Comparison of ENCODE assay signal across 9 mouse cellular contexts in genomic region chr5:137114891-137115561, GRCm38 (mm10). TPM values are rescaled to one million over a fixed set of nuclear protein-coding genes. Genes with fewer than 3 reads are reported as not detected.
DNase-seq lines count a peak whose midpoint lies in the region; ATAC-seq and TF ChIP-seq lines count a peak whose summit lies in the region.
"Had no signal": no experiment of that assay in that cellular context is flagged by ENCODE, and none has a peak within 500 bp of the region (broad histone marks: within the 10 kb centered on the region; RNA-seq: fewer than 3 reads in every experiment).

No protein-coding gene starts in this region.

- H3K79me2 ChIP-seq in liver, adult 2 months (ENCODE audit: control insufficient read depth, insufficient read depth, low read length), result no peaks in the 10 kb centered on the region

- H3K27ac ChIP-seq in liver, adult 2 months (replicated peaks; ENCODE audit: insufficient read depth, low read depth, low read length), result peak overlapping the region; percentile 87
- H3K27ac ChIP-seq in embryonic facial prominence, embryonic 12.5 days, result no peak overlapping the region
- H3K27ac ChIP-seq in neural tube, embryonic 12.5 days, result no peak overlapping the region

- no peak for ATAC-seq in embryonic facial prominence, embryonic 12.5 days (ENCODE audit: insufficient number of reproducible peaks, insufficient read depth, low FRiP score, low TSS enrichment)
- no peak for ATAC-seq in neural tube, embryonic 12.5 days (ENCODE audit: low FRiP score, low read depth)
- no peak for ATAC-seq in granulocyte monocyte progenitor cell, adult 5-6 weeks (replicated peaks; ENCODE audit: poor library complexity, severe bottlenecking)

- no peak for TF ChIP-seq CTCF in liver, adult 2 months (IDR thresholded peaks at IDR 0.05; ENCODE audit: low read depth, low read length)

- peak overlapping the region; percentile 63 for H3K4me2 ChIP-seq in embryonic facial prominence, embryonic 12.5 days (replicated peaks)
- peak overlapping the region; percentile 68 for H3K4me2 ChIP-seq in neural tube, embryonic 12.5 days (replicated peaks)

- H3K4me3 ChIP-seq in liver, adult 2 months (ENCODE audit: insufficient read depth, low read depth, low read length), result peak overlapping the region; percentile 5
- H3K4me3 ChIP-seq in embryonic facial prominence, embryonic 12.5 days, result peak overlapping the region; percentile 54
- peak overlapping the region; percentile 52; the same call in 1 of the 2 replicates for H3K4me3 ChIP-seq in neural tube, embryonic 12.5 days

- H3K36me3 ChIP-seq in liver, adult 2 months (ENCODE audit: control insufficient read depth, insufficient read depth, low read length), result peaks cover 2% of the 10 kb centered on the region; the same call in 1 of the 2 replicates
- peaks cover 23% of the 10 kb centered on the region for H3K36me3 ChIP-seq in embryonic facial prominence, embryonic 12.5 days
- H3K36me3 ChIP-seq in neural tube, embryonic 12.5 days, result peaks cover 19% of the 10 kb centered on the region

- no peaks in the 10 kb centered on the region for H3K27me3 ChIP-seq in liver, adult 2 months (ENCODE audit: control insufficient read depth, insufficient read depth, low read length)
- H3K27me3 ChIP-seq in embryonic facial prominence, embryonic 12.5 days, result no peaks in the 10 kb centered on the region
- no peaks in the 10 kb centered on the region for H3K27me3 ChIP-seq in neural tube, embryonic 12.5 days (replicated peaks)

- no peaks in the 10 kb centered on the region for H3K9me3 ChIP-seq in embryonic facial prominence, embryonic 12.5 days
- H3K9me3 ChIP-seq in neural tube, embryonic 12.5 days, result no peaks in the 10 kb centered on the region

- no peak for DNase-seq in liver, adult 2 months (ENCODE audit: extremely low read depth, low read depth, low spot score)
- DNase-seq in liver, result no peak
- peak; percentile 55 for DNase-seq in induced T-regulatory cell, adult 2 months (ENCODE audit: low read depth)
- DNase-seq in adrenal gland, adult 18-20 months (ENCODE audit: low spot score in 2 of 2), result no peak
- no peak for DNase-seq in frontal cortex, postnatal 14 days (ENCODE audit: low spot score in 2 of 2)
- DNase-seq: kidney, adult 18-20 months had no signal

- 48% methylated on average over 9 of the region's 9 CpGs for WGBS in liver, adult 2 months
- 73% methylated on average over 9 of the region's 9 CpGs for WGBS in embryonic facial prominence, embryonic 12.5 days
- 89% methylated on average over 9 of the region's 9 CpGs for WGBS in neural tube, embryonic 12.5 days

- peak overlapping the region; percentile 84 for H3K9ac ChIP-seq in liver, adult 2 months (ENCODE audit: low read depth, low read length)
- H3K9ac ChIP-seq in embryonic facial prominence, embryonic 12.5 days, result no peak overlapping the region
- no peak overlapping the region for H3K9ac ChIP-seq in neural tube, embryonic 12.5 days

- no peak for TF ChIP-seq POLR2A in liver, adult 2 months (IDR thresholded peaks at IDR 0.05; ENCODE audit: extremely low read depth, insufficient read depth, low read length)

- peaks cover 7% of the 10 kb centered on the region; the same call in 1 of the 2 replicates for H3K4me1 ChIP-seq in liver, adult 2 months (ENCODE audit: control insufficient read depth, insufficient read depth, low read length)
- peaks cover 15% of the 10 kb centered on the region for H3K4me1 ChIP-seq in embryonic facial prominence, embryonic 12.5 days
- H3K4me1 ChIP-seq in neural tube, embryonic 12.5 days, result peaks cover 10% of the 10 kb centered on the region

RNA-seq across cellular contexts. Expression of gene Trim56, which starts 1.0 kb away (rescaled TPM):
- 9.3 and 11.2 TPM in 2 replicates for total RNA-seq in liver, adult 2 months (2014; rRNA removed)
- 4.3 and 5.7 TPM in 2 replicates for polyA plus RNA-seq in liver, adult 2 months (2012; rRNA removed)
- 6.6 and 6.8 TPM in 2 replicates for polyA plus RNA-seq in embryonic facial prominence, embryonic 12.5 days (2016; fragmentation: Nextera tagmentation; extraction: Ambion mirVana)
- polyA plus RNA-seq in neural tube, embryonic 12.5 days (2016; fragmentation: Nextera tagmentation; extraction: Ambion mirVana), result 4.3 and 5.3 TPM in 2 replicates
- 10 to 100 TPM; 39.1 to 42.2 TPM for total RNA-seq in adrenal gland, adult 18-20 months (2021)
- 24.2 and 28.4 TPM in 2 replicates for total RNA-seq in granulocyte monocyte progenitor cell, adult 5-6 weeks (2014; fragmentation: Nextera tagmentation)
- 26.0 and 26.9 TPM in 2 replicates for total RNA-seq in granulocyte monocyte progenitor cell, adult 5-6 weeks (2017)

RNA-seq across cellular contexts. Expression of gene Muc3, which starts 34.1 kb away (rescaled TPM):
- total RNA-seq in liver, adult 2 months (2014; rRNA removed), result 0.28 TPM in 1 of 2 replicates, not detected in the other
- 0.19 and 0.37 TPM in 2 replicates for polyA plus RNA-seq in liver, adult 2 months (2012; rRNA removed)
- not detected in 2 replicates for polyA plus RNA-seq in embryonic facial prominence, embryonic 12.5 days (2016; fragmentation: Nextera tagmentation; extraction: Ambion mirVana)
- not detected in 2 replicates for polyA plus RNA-seq in neural tube, embryonic 12.5 days (2016; fragmentation: Nextera tagmentation; extraction: Ambion mirVana)
- not detected for total RNA-seq in adrenal gland, adult 18-20 months (2021)
- total RNA-seq in granulocyte monocyte progenitor cell, adult 5-6 weeks (2014; fragmentation: Nextera tagmentation), result not detected in 2 replicates
- not detected in 2 replicates for total RNA-seq in granulocyte monocyte progenitor cell, adult 5-6 weeks (2017)

RNA-seq across cellular contexts. Expression of gene Serpine1, which starts 43.0 kb away (rescaled TPM):
- total RNA-seq in liver, adult 2 months (2014; rRNA removed), result 0.83 and 1.9 TPM in 2 replicates
- polyA plus RNA-seq in liver, adult 2 months (2012; rRNA removed), result 0.12 and 0.32 TPM in 2 replicates
- 0.25 and 0.36 TPM in 2 replicates for polyA plus RNA-seq in embryonic facial prominence, embryonic 12.5 days (2016; fragmentation: Nextera tagmentation; extraction: Ambion mirVana)
- polyA plus RNA-seq in neural tube, embryonic 12.5 days (2016; fragmentation: Nextera tagmentation; extraction: Ambion mirVana), result 0.11 and 0.23 TPM in 2 replicates
- 10 to 100 TPM in 1 of 2 experiments, 1 to 10 TPM in 1; 3.3 to 17.1 TPM for total RNA-seq in adrenal gland, adult 18-20 months (2021)
- not detected in 2 replicates for total RNA-seq in granulocyte monocyte progenitor cell, adult 5-6 weeks (2014; fragmentation: Nextera tagmentation)
- total RNA-seq in granulocyte monocyte progenitor cell, adult 5-6 weeks (2017), result not detected in 2 replicates
